Mouse (Mus musculus) embryonic facial prominence, embryonic 15.5 days (tissue): Measurements from ENCODE around the gene Plk5. TPM values are rescaled to one million over a fixed set of nuclear protein-coding genes. Genes with fewer than 3 reads are reported as not detected.

Experiments
- ATAC-seq: fragments of 200-750 bp; cut with Nextera tagmentation; 2 replicates; pipeline ENCODE4 v1.8.0; 2017; ENCODE audit warnings: low read depth, moderate TSS enrichment; ENCODE audit not compliant: insufficient number of reproducible peaks, low FRiP score, low TSS enrichment
- H3K27ac ChIP-seq: fragments of 300-500 bp; sonication (generic); replicated peaks from 2 replicates; pipeline ENCODE4 v1.5.1; 2015; ENCODE audit warnings: mild to moderate bottlenecking, inconsistent platforms
- H3K27me3 ChIP-seq: fragments of 300-500 bp; sonication (generic); 2 replicates; pipeline ENCODE4 v1.6.1; 2015; ENCODE audit warnings: inconsistent platforms
- H3K36me3 ChIP-seq: fragments of 300-500 bp; sonication (generic); 2 replicates; pipeline ENCODE4 v1.6.1; 2015; ENCODE audit warnings: mild to moderate bottlenecking, inconsistent platforms
- H3K4me1 ChIP-seq: fragments of 300-500 bp; sonication (generic); 2 replicates; pipeline ENCODE4 v1.6.1; 2015; ENCODE audit warnings: inconsistent platforms
- H3K4me2 ChIP-seq: fragments of 300-500 bp; sonication (generic); replicated peaks from 2 replicates; pipeline ENCODE4 v1.6.1; 2015; ENCODE audit warnings: mild to moderate bottlenecking, inconsistent platforms
- H3K4me3 ChIP-seq: fragments of 300-500 bp; sonication (generic); replicated peaks from 2 replicates; pipeline ENCODE4 v1.5.1; 2015; ENCODE audit warnings: mild to moderate bottlenecking, inconsistent platforms
- H3K9ac ChIP-seq: fragments of 300-500 bp; sonication (generic); 2 replicates; pipeline ENCODE4 v1.6.1; 2015; ENCODE audit warnings: inconsistent platforms
- H3K9me3 ChIP-seq: fragments of 300-500 bp; sonication (generic); replicated peaks from 2 replicates; pipeline ENCODE4 v1.6.1; 2016; ENCODE audit warnings: inconsistent platforms
- WGBS: fragments of 180-500 bp; shearing (Covaris S2); methylation state at CpG from one replicate; pipeline ENCODE4 v1.1.7; 2015; 5-methylcytosine and 5-hydroxymethylcytosine counted together
- polyA plus RNA-seq: library from polyadenylated mRNA; unstranded; fragments of >200 nt; fragmentation: Nextera tagmentation; extraction: Ambion mirVana; gene quantifications from 2 replicates; pipeline ENCODE4 v1.2.1, GENCODE M21; 2015

Plk5 gene
- polyA plus RNA-seq, 1 experiment from 2014 or later, result 2.2 TPM

- Histone ChIP-seq H3K27me3 (peaks cover 32% of the 10 kb centered on the region), H3K36me3 (no peaks in the 10 kb centered on the region), H3K4me3 (no peak overlapping the region), H3K9ac (no peak overlapping the region), H3K9me3 (no peaks in the 10 kb centered on the region), H3K4me1 (no peaks in the 10 kb centered on the region), H3K4me2 (no peak overlapping the region), H3K27ac (no peak overlapping the region)
- ATAC-seq, result no peak
- 45% methylated on average over 6 of the region's 6 CpGs for WGBS
Observed at GRCm38 (mm10) chr10:80363734-80364133, 7.5 kb downstream of the Plk5 start.

GRCm38 (mm10) chr10:80365736-80366135 is 9.5 kb downstream of the Plk5 start:
- Histone ChIP-seq H3K9ac (no peak overlapping the region), H3K36me3 (no peaks in the 10 kb centered on the region), H3K9me3 (no peaks in the 10 kb centered on the region), H3K4me1 (no peaks in the 10 kb centered on the region), H3K27ac (no peak overlapping the region), H3K27me3 (peaks cover 17% of the 10 kb centered on the region; the same call in 1 of the 2 replicates), H3K4me2 (no peak overlapping the region), H3K4me3 (no peak overlapping the region)
- WGBS, result 52% methylated on average over 6 of the region's 6 CpGs
- ATAC-seq, result no peak

GRCm38 (mm10) chr10:80367954-80368353 is 11.7 kb downstream of the Plk5 start:
- H3K9me3 ChIP-seq, result no peaks in the 10 kb centered on the region
- H3K4me2 ChIP-seq, result no peak overlapping the region
- peaks cover 12% of the 10 kb centered on the region; the same call in 1 of the 2 replicates for H3K4me1 ChIP-seq
- H3K27ac ChIP-seq, result no peak overlapping the region
- H3K36me3 ChIP-seq, result no peaks in the 10 kb centered on the region
- H3K27me3 ChIP-seq, result peaks cover 13% of the 10 kb centered on the region; the same call in 1 of the 2 replicates
- H3K4me3 ChIP-seq, result no peak overlapping the region
- no peak for ATAC-seq
- H3K9ac ChIP-seq, result no peak overlapping the region
- 47% methylated on average over 5 of the region's 5 CpGs for WGBS

- Histone ChIP-seq H3K4me1 (peaks cover 12% of the 10 kb centered on the region; the same call in 1 of the 2 replicates), H3K4me3 (no peak overlapping the region), H3K9ac (no peak overlapping the region), H3K27me3 (peaks cover 13% of the 10 kb centered on the region; the same call in 1 of the 2 replicates), H3K9me3 (no peaks in the 10 kb centered on the region), H3K36me3 (no peaks in the 10 kb centered on the region), H3K27ac (no peak overlapping the region), H3K4me2 (no peak overlapping the region)
- no peak for ATAC-seq
- 82% methylated on average over 6 of the region's 6 CpGs for WGBS
Observed at GRCm38 (mm10) chr10:80368392-80368791, 12.1 kb downstream of the Plk5 start.

- no peak overlapping the region for H3K27ac ChIP-seq
- no peaks in the 10 kb centered on the region for H3K9me3 ChIP-seq
- no peak overlapping the region for H3K4me3 ChIP-seq
- H3K4me2 ChIP-seq, result no peak overlapping the region
- 81% methylated on average over 21 of the region's 21 CpGs for WGBS
- H3K27me3 ChIP-seq, result peaks cover 4% of the 10 kb centered on the region; the same call in 1 of the 2 replicates
- no peak overlapping the region for H3K9ac ChIP-seq
- no peaks in the 10 kb centered on the region for H3K36me3 ChIP-seq
- H3K4me1 ChIP-seq, result peaks cover 12% of the 10 kb centered on the region; the same call in 1 of the 2 replicates
- ATAC-seq, result no peak
Observed at GRCm38 (mm10) chr10:80369995-80370747, 13.9 kb downstream of the Plk5 start.

- H3K9me3 ChIP-seq, result no peaks in the 10 kb centered on the region
- H3K27ac ChIP-seq, result peak overlapping the region; percentile 60
- H3K36me3 ChIP-seq, result no peaks in the 10 kb centered on the region
- WGBS, result 2% methylated on average over 12 of the region's 12 CpGs
- peaks cover 4% of the 10 kb centered on the region; the same call in 1 of the 2 replicates for H3K27me3 ChIP-seq
- no peak overlapping the region for H3K9ac ChIP-seq
- H3K4me1 ChIP-seq, result peaks cover 12% of the 10 kb centered on the region; the same call in 1 of the 2 replicates
- peak; percentile 85 for ATAC-seq
- H3K4me2 ChIP-seq, result peak overlapping the region; percentile 35
- peak overlapping the region; percentile 35 for H3K4me3 ChIP-seq
Observed at GRCm38 (mm10) chr10:80371411-80371966, 15.2 kb downstream of the Plk5 start.

GRCm38 (mm10) chr10:80371983-80372382 is 15.7 kb downstream of the Plk5 start:
- Histone ChIP-seq H3K27ac (peak overlapping the region; percentile 60), H3K4me1 (peaks cover 12% of the 10 kb centered on the region; the same call in 1 of the 2 replicates), H3K9ac (no peak overlapping the region), H3K36me3 (no peaks in the 10 kb centered on the region), H3K4me3 (peak overlapping the region; percentile 35), H3K27me3 (peaks cover 4% of the 10 kb centered on the region; the same call in 1 of the 2 replicates), H3K9me3 (no peaks in the 10 kb centered on the region), H3K4me2 (peak overlapping the region; percentile 35)
- ATAC-seq, result no peak
- 51% methylated on average over 9 of the region's 9 CpGs for WGBS

GRCm38 (mm10) chr10:80372706-80373105 is 16.4 kb downstream of the Plk5 start:
- whole genome bisulfite sequencing, result 75% methylated on average over 6 of the region's 6 CpGs
- no peak for ATAC-seq
- H3K4me2 ChIP-seq, result no peak overlapping the region

GRCm38 (mm10) chr10:80374063-80374462 is 17.8 kb downstream of the Plk5 start:
- Histone ChIP-seq H3K4me3 (no peak overlapping the region), H3K27me3 (no peaks in the 10 kb centered on the region), H3K9ac (no peak overlapping the region), H3K36me3 (no peaks in the 10 kb centered on the region), H3K9me3 (no peaks in the 10 kb centered on the region), H3K4me2 (no peak overlapping the region), H3K27ac (no peak overlapping the region), H3K4me1 (peaks cover 12% of the 10 kb centered on the region; the same call in 1 of the 2 replicates)
- no peak for ATAC-seq
- WGBS, result 18% methylated on average over 6 of the region's 6 CpGs

More at GRCm38 (mm10) chr10:80372706-80373105, 16.4 kb downstream of the Plk5 start:
- no peaks in the 10 kb centered on the region for H3K9me3 ChIP-seq
- H3K36me3 ChIP-seq, result no peaks in the 10 kb centered on the region
- no peak overlapping the region for H3K4me3 ChIP-seq
- no peaks in the 10 kb centered on the region for H3K27me3 ChIP-seq
- H3K9ac ChIP-seq, result no peak overlapping the region
- H3K27ac ChIP-seq, result peak overlapping the region; percentile 60; the same call in 1 of the 2 replicates
- peaks cover 12% of the 10 kb centered on the region; the same call in 1 of the 2 replicates for H3K4me1 ChIP-seq

GRCm38 (mm10) chr10:80376160-80376559 is 19.9 kb downstream of the Plk5 start:
- peaks cover 12% of the 10 kb centered on the region for H3K36me3 ChIP-seq
- H3K4me3 ChIP-seq, result no peak overlapping the region
- no peak overlapping the region for H3K27ac ChIP-seq
- H3K4me1 ChIP-seq, result peaks cover 12% of the 10 kb centered on the region; the same call in 1 of the 2 replicates
- ATAC-seq, result no peak
- no peak overlapping the region for H3K9ac ChIP-seq
- no peaks in the 10 kb centered on the region for H3K9me3 ChIP-seq
- no peaks in the 10 kb centered on the region for H3K27me3 ChIP-seq
- 3% methylated on average over 7 of the region's 7 CpGs for WGBS
- no peak overlapping the region for H3K4me2 ChIP-seq

GRCm38 (mm10) chr10:80377716-80378115 is 21.5 kb downstream of the Plk5 start:
- Histone ChIP-seq H3K4me1 (no peaks in the 10 kb centered on the region), H3K27ac (no peak overlapping the region), H3K4me3 (no peak overlapping the region), H3K36me3 (peaks cover 27% of the 10 kb centered on the region), H3K4me2 (no peak overlapping the region), H3K27me3 (no peaks in the 10 kb centered on the region), H3K9me3 (no peaks in the 10 kb centered on the region), H3K9ac (no peak overlapping the region)
- WGBS, result 54% methylated on average over 10 of the region's 10 CpGs
- no peak for ATAC-seq
